Mouse (Mus musculus) liver, postnatal 0 days (tissue): Measurements from ENCODE around the gene Asic1. TPM values are rescaled to one million over a fixed set of nuclear protein-coding genes. Genes with fewer than 3 reads are reported as not detected.

ENCODE experiments used
- ATAC-seq: fragments of 200-750 bp; cut with Nextera tagmentation; 2 replicates; pipeline ENCODE4 v1.8.0; 2017; ENCODE audit warnings: mild to moderate bottlenecking, moderate library complexity
- DNase-seq: peaks from one replicate; pipeline ENCODE4 v3.0.0-alpha.2; 2016
- H3K27ac ChIP-seq: fragments of 300-500 bp; sonication (generic); 2 replicates; pipeline ENCODE4 v1.5.1; 2014; ENCODE audit warnings: antibody characterized with exemption, moderate library complexity, mild to moderate bottlenecking, low read depth
- H3K27me3 ChIP-seq: fragments of 300-500 bp; sonication (generic); 2 replicates; pipeline ENCODE4 v1.6.1; 2014; ENCODE audit warnings: low read length, control low read depth, mixed read lengths; ENCODE audit not compliant: insufficient read depth
- H3K36me3 ChIP-seq: fragments of 300-500 bp; sonication (generic); replicated peaks from 2 replicates; pipeline ENCODE4 v1.6.1; 2014; ENCODE audit warnings: mild to moderate bottlenecking, control low read depth, low read length, moderate library complexity, mixed read lengths; ENCODE audit not compliant: insufficient read depth
- H3K4me1 ChIP-seq: fragments of 300-500 bp; sonication (generic); 2 replicates; pipeline ENCODE4 v1.6.1; 2014; ENCODE audit warnings: antibody characterized with exemption, mild to moderate bottlenecking, control low read depth; ENCODE audit not compliant: insufficient read depth
- H3K4me2 ChIP-seq: fragments of 300-500 bp; sonication (generic); 2 replicates; pipeline ENCODE4 v1.6.1; 2014; ENCODE audit warnings: low read depth, mild to moderate bottlenecking, low read length, moderate library complexity, mixed read lengths
- H3K4me3 ChIP-seq: fragments of 300-500 bp; sonication (generic); 2 replicates; pipeline ENCODE4 v1.5.1; 2014; ENCODE audit warnings: low read depth, low read length
- H3K9ac ChIP-seq: fragments of 300-500 bp; sonication (generic); replicated peaks from 2 replicates; pipeline ENCODE4 v1.6.1; 2014; ENCODE audit warnings: mild to moderate bottlenecking, moderate library complexity
- H3K9me3 ChIP-seq: fragments of 300-500 bp; sonication (generic); 2 replicates; pipeline ENCODE4 v1.6.1; 2016; ENCODE audit warnings: mild to moderate bottlenecking, control low read depth, low read length, mixed read lengths
- CTCF ChIP-seq: sonication (generic); IDR thresholded peaks from 2 replicates; pipeline ENCODE4 v1.5.1; 2016; ENCODE audit warnings: antibody characterized with exemption, low read depth
- EP300 ChIP-seq: IDR thresholded peaks from 2 replicates; pipeline ENCODE4 v1.6.1; 2016; ENCODE audit warnings: antibody characterized with exemption, low read depth, mild to moderate bottlenecking
- WGBS: fragments of 180-500 bp; shearing (Covaris S2); extraction: QIAGEN DNeasy Blood & Tissue Kit; methylation state at CpG from one replicate; pipeline ENCODE4 v1.1.7; 2014; ENCODE audit not compliant: insufficient replicate concordance; 5-methylcytosine and 5-hydroxymethylcytosine counted together
- polyA plus RNA-seq: library from polyadenylated mRNA; unstranded; fragments of >200 nt; fragmentation: Nextera tagmentation; extraction: Ambion mirVana; gene quantifications from 2 replicates; pipeline ENCODE4 v1.2.1, GENCODE M21; 2015

Asic1 gene
- polyA plus RNA-seq, 1 experiment from 2014 or later, result 0.38 TPM

DNA sequence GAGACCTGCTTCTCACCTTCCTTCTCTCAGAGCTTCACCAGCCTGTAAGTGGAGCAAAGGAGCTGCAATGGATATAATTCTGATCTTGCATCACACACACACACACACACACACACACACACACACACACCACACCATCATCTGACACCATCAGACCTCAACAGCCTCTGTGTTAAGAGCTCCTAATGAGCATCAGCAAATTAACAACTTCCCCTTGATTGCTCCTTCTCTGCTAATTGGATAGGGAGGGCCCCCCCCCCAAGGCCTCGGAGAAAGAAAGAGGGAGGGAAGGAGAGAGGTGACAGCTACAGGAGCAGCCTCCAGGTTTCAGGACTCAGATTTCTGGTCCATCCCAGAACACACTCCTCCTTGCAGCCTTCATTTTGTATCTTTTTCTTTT lies 776 bp upstream of the Asic1 start:
- ATAC-seq, result no peak

DNA sequence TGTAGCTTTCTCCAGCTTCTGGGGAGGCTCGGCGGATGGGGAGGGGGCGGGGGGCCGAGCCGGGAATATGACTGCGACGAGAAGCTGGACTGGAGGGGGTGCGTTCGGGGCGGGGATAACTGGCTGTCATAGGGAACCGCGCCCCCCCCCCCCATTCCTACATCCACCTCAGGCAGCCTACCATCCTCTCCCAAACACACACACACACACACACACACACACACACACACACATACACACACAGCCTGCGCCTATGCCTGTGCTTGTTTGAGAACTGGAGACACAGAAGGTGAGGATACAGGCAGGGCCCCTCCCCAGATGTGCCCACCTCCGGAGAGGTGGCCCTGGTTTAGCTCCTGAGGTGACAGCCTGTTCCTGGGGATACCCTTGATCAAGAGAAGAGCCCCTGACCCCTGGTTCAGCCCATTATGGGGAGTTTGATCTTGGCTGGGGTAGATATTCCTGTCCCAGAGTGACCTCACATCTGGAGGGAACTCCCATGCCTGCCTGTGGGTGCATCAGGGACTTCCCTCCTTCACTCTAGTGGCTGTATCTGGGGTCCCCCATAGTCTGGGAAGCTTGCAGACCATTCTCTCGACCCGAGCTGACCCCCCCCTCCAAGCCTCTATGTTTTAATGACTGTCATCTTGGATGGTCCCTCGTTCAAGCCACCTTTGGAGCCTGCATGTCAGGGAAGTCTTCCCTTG lies 949 bp downstream of the Asic1 start:
- peak overlapping the region; percentile 76 for H3K4me2 ChIP-seq
- 0 out of 2 replicates have a peak, but pooled peaks cover 2% of the 10 kb centered on the region for H3K9me3 ChIP-seq
- H3K36me3 ChIP-seq, result no peaks in the 10 kb centered on the region
- WGBS, result 11% methylated on average over 6 of the region's 17 CpGs
- H3K4me1 ChIP-seq, result peaks cover 3% of the 10 kb centered on the region; the same call in 1 of the 2 replicates
- no peak for ATAC-seq
- no peak overlapping the region for H3K9ac ChIP-seq
- H3K27ac ChIP-seq, result no peak overlapping the region
- H3K4me3 ChIP-seq, result peak overlapping the region; percentile 43
- H3K27me3 ChIP-seq, result peaks cover 67% of the 10 kb centered on the region
- TF ChIP-seq CTCF (no peak), EP300 (no peak)
- no peak for DNase-seq

More for the DNA sequence above, 776 bp upstream of the Asic1 start:
- DNase-seq, result no peak
- 0% methylated on average over 1 of the region's 1 CpGs for WGBS
- Histone ChIP-seq H3K27me3 (peaks cover 81% of the 10 kb centered on the region), H3K4me2 (no peak overlapping the region), H3K4me3 (no peak overlapping the region), H3K9me3 (0 out of 2 replicates have a peak, but pooled peaks cover 2% of the 10 kb centered on the region), H3K36me3 (no peaks in the 10 kb centered on the region), H3K4me1 (peaks cover 13% of the 10 kb centered on the region), H3K27ac (no peak overlapping the region), H3K9ac (no peak overlapping the region)
- TF ChIP-seq CTCF (no peak), EP300 (no peak)

GRCm38 (mm10) chr15:99671783-99672182 lies 1.6 kb downstream of the Asic1 start:
- no peak for TF ChIP-seq CTCF
- no peak for TF ChIP-seq EP300
- no peak overlapping the region for H3K4me3 ChIP-seq

DNA sequence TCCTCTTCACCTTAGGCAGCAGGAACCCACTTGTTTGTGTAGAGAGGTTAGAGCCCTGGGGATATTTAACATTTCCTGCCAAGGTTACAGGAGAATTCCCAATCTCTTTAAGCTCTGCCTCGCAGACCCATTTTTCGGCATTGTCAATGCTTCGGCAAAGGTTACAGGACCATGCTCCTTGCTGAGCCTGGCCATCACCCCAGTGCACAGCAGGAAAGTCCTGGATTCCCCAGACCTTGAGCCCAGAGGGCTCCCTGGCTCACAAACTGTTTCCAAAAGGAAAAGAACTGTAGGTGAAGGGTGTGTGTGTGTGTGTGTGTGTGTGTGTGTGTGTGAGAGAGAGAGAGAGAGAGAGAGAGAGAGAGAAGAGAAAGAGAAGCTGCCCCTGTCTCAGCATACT lies 4.7 kb downstream of the Asic1 start:
- Histone ChIP-seq H3K9ac (no peak overlapping the region), H3K27ac (no peak overlapping the region), H3K4me1 (peaks cover 3% of the 10 kb centered on the region; the same call in 1 of the 2 replicates), H3K27me3 (peaks cover 44% of the 10 kb centered on the region), H3K9me3 (no peaks in the 10 kb centered on the region), H3K36me3 (no peaks in the 10 kb centered on the region), H3K4me2 (no peak overlapping the region), H3K4me3 (no peak overlapping the region)
- ATAC-seq, result no peak
- no peak for DNase-seq
- TF ChIP-seq EP300, result no peak
- no peak for TF ChIP-seq CTCF
- 77% methylated on average over 3 of the region's 3 CpGs for WGBS

More at GRCm38 (mm10) chr15:99671783-99672182, 1.6 kb downstream of the Asic1 start:
- H3K4me1 ChIP-seq, result peaks cover 3% of the 10 kb centered on the region; the same call in 1 of the 2 replicates
- no peaks in the 10 kb centered on the region for H3K36me3 ChIP-seq
- 53% methylated on average over 14 of the region's 14 CpGs for WGBS
- 0 out of 2 replicates have a peak, but pooled peaks cover 2% of the 10 kb centered on the region for H3K9me3 ChIP-seq
- H3K27me3 ChIP-seq, result peaks cover 60% of the 10 kb centered on the region
- no peak for ATAC-seq
- H3K9ac ChIP-seq, result no peak overlapping the region
- H3K4me2 ChIP-seq, result no peak overlapping the region
- no peak overlapping the region for H3K27ac ChIP-seq
- no peak for DNase-seq

DNA sequence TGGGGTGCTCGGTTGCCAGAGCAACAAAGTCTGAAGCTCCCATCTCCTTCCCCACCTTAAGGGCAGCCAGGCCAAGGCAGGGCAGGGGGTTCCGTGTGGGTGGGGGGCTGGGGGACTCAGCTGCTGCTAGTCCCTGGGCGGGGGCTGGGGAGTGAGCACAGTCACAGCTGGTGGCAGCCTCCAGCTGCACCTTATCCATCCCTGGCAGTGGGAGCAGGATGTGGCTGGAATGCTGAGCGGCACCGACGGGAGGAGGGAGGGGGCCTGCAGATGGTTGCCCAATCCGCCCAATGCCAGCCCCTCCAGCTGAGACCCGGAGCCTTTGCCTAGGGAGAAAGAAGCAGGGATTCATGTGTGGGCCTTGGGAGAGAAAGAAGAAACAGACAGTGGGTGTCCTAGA lies 6.9 kb downstream of the Asic1 start:
- DNase-seq (no peak), ATAC-seq (no peak)
- Histone ChIP-seq H3K9ac (no peak overlapping the region), H3K4me1 (no peaks in the 10 kb centered on the region), H3K4me2 (no peak overlapping the region), H3K36me3 (no peaks in the 10 kb centered on the region), H3K9me3 (no peaks in the 10 kb centered on the region), H3K27me3 (peaks cover 22% of the 10 kb centered on the region), H3K4me3 (no peak overlapping the region), H3K27ac (no peak overlapping the region)
- TF ChIP-seq CTCF (no peak), EP300 (no peak)
- WGBS, result 61% methylated on average over 8 of the region's 8 CpGs

DNA sequence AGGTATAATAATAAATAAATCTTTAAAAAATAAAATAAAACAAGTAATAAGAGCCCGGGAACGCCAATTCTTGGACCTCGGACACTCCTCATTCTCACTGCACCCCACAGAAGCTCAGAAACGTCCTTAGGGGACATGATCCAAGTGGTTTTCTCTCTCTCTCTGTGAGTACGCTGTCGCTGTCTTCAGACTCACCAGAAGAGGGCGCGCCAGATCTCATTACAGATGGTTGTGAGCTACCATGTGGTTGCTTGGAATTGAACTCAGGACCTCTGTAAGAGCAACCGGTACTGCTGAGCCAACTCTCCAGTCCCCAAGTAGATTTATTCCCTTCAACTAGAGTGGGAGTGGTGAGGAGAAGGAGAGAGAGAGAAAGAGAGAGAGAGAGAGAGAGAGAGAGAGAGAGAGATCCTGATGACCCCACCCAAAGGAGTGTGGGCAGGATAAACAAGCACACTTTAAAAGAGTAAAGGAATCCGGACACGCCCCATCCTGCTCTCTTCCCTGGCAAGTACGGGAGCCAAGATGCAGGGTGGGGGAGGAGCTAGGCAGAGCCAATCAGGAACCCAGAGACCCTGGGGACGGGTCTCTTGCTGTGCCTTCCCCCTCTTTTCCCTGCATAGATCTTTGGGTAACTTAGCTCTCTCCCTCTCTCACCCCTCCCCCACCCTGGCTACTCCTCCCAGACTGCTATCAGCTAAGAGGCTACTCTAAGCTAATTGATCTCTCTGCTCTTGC lies 8.1 kb downstream of the Asic1 start:
- 0 out of 2 replicates have a peak, but pooled peaks have one; percentile 17 for ATAC-seq
- H3K9me3 ChIP-seq, result no peaks in the 10 kb centered on the region
- H3K9ac ChIP-seq, result no peak overlapping the region
- H3K4me1 ChIP-seq, result no peaks in the 10 kb centered on the region
- H3K4me2 ChIP-seq, result no peak overlapping the region
- peak; percentile 61 for DNase-seq
- H3K27me3 ChIP-seq, result peaks cover 12% of the 10 kb centered on the region
- no peak overlapping the region for H3K4me3 ChIP-seq
- WGBS, result 14% methylated on average over 13 of the region's 13 CpGs
- TF ChIP-seq EP300 (no peak), CTCF (peak; percentile 66)
- H3K36me3 ChIP-seq, result no peaks in the 10 kb centered on the region
- no peak overlapping the region for H3K27ac ChIP-seq
